Mouse (Mus musculus): Measurements from ENCODE around the gene Zfp971. TPM values are rescaled to one million over a fixed set of nuclear protein-coding genes. Genes with fewer than 3 reads are reported as not detected.
A peak's percentile ranks its signal among the peaks of the same experiment; 100 is the strongest.
"Not testable (repeated sequence)": the region's sequence is repeated elsewhere in the genome, so short reads cannot be mapped to it uniquely, and the experiment has no call there.

Gene Zfp971
- polyA plus RNA-seq (2015; fragmentation: Nextera tagmentation; extraction: Ambion mirVana): 11.4 and 12.2 TPM in 2 replicates

DNA sequence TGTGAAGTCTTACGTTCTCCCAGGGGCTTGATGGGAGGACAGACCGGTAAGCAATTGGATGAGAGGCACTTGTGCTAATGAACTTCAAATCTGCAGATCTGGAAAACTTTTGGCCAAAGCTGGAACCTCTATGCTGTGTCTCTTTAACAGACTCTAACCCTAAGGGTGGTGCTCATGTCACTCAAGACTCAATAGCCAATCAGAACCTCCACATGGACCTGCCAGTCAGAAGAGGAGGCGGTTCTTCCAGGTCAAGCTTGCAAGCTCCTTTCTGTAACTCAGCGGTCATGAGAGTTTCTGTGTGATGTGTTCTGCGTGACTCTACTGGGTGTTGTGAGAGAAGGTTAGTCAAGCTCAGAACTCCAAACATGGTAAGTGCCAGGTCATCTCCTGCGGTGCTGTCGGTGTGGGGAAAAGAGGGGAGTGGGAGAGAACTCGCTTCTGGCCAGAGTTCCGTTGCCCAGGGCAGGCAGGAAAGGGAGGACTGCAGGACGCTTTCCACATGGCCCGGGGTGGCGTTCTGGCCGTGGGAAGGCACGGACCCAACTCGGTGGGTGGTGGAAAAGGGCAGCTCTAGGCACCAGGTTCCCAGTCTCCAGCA is at the start of gene Zfp971:
TSS of gene Zfp971 (plus strand) at position 274 of the 601 bp plus-strand sequence.
- Histone ChIP-seq H3K4me2 (replicated peaks; ENCODE audit: low read depth, low read length) (peak within 1 kb of the TSS; percentile 53), H3K4me3 (ENCODE audit: low read length) (peak within 1 kb of the TSS; percentile 65), H3K9ac (replicated peaks; ENCODE audit: low read length) (peak within 1 kb of the TSS; percentile 63), H3K27ac (ENCODE audit: low read length) (peak within 1 kb of the TSS; percentile 29; the same call in 1 of the 2 replicates)
- not testable (repeated sequence) for H3K27me3 ChIP-seq (ENCODE audit: insufficient read depth, low read length); ATAC-seq (ENCODE audit: low FRiP score, low TSS enrichment); H3K9me3 ChIP-seq (ENCODE audit: low read length); H3K4me1 ChIP-seq (ENCODE audit: insufficient read depth, low read length); H3K36me3 ChIP-seq (ENCODE audit: insufficient read depth, low read length)
- 2% methylated on average over 12 of the region's 15 CpGs for WGBS

DNA sequence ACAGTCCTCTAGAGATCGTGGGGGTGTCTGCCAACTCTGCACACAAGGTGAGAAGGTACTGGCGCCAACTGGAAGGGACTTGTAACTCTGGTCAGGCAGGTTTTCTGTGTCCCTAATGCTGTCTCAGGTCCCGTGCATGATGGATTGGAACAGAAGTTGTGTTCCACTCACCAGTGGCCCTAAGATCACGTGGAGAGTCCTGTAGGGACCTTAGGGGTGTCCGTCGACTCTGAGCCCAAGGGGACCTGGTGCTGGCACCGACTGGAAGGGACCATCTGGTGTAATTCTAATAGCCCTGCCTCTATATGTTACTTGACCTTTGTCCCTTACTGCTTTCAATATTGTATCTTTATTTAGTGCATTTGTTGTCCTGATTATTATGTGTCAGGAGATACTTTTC is 48.3 kb upstream of the Zfp971 start:
- H3K27ac ChIP-seq (ENCODE audit: low read length): not testable (repeated sequence)

DNA sequence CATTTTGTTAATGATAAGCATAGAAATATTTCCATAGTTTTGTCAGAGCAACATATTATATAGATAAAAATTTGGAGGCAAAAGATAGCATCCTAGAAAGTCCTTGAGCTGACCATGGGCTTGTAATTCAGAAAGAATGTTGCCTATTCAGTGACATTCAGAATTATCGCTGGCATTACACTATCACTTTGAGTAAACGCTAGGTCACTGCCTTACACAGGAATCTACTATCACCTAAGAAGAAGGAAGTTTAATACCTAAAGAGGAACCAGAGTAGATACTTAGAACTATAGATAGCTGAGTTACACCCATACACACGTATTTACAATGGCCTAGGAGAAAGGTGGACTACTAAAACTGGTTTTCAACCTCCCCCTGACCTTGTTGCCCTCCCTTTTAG is 3.6 kb upstream of the Zfp971 start:
- not testable (repeated sequence) for H3K36me3 ChIP-seq (ENCODE audit: insufficient read depth, low read length); H3K9ac ChIP-seq (replicated peaks; ENCODE audit: low read length); ATAC-seq (ENCODE audit: low FRiP score, low TSS enrichment); H3K27me3 ChIP-seq (ENCODE audit: insufficient read depth, low read length); H3K27ac ChIP-seq (ENCODE audit: low read length); H3K9me3 ChIP-seq (ENCODE audit: low read length); H3K4me3 ChIP-seq (ENCODE audit: low read length); H3K4me1 ChIP-seq (ENCODE audit: insufficient read depth, low read length); H3K4me2 ChIP-seq (replicated peaks; ENCODE audit: low read depth, low read length)
- WGBS: 93% methylated on average over 3 of the region's 3 CpGs

More for the DNA sequence above, 48.3 kb upstream of the Zfp971 start:
- not testable (repeated sequence) for H3K9me3 ChIP-seq (ENCODE audit: low read length); H3K9ac ChIP-seq (replicated peaks; ENCODE audit: low read length); H3K4me3 ChIP-seq (ENCODE audit: low read length); ATAC-seq (ENCODE audit: low FRiP score, low TSS enrichment); H3K4me2 ChIP-seq (replicated peaks; ENCODE audit: low read depth, low read length); H3K27me3 ChIP-seq (ENCODE audit: insufficient read depth, low read length); H3K4me1 ChIP-seq (ENCODE audit: insufficient read depth, low read length); H3K36me3 ChIP-seq (ENCODE audit: insufficient read depth, low read length)
- 71% methylated on average over 7 of the region's 7 CpGs for WGBS

DNA sequence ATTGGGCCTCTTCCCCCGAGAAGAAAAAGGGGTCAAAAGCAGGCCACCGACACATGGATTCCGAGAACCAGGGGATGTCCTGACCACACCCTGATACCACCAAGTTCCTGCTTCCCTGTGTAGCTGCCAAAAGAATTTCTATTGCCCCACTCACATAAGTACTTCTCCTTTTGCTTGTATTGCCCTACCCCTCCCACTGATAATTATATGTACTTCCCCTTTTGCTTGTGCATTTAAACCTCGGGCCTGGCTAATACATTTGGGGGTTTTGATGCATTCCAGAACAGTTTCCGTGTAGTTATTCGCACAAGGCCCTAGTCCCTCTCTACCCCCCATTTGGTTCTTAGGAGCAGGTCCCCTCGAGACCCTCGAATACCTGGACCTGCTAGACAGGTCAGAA is 2.3 kb upstream of the Zfp971 start:
- not testable (repeated sequence) for H3K4me1 ChIP-seq (ENCODE audit: insufficient read depth, low read length); H3K4me2 ChIP-seq (replicated peaks; ENCODE audit: low read depth, low read length); H3K9me3 ChIP-seq (ENCODE audit: low read length); H3K9ac ChIP-seq (replicated peaks; ENCODE audit: low read length); H3K4me3 ChIP-seq (ENCODE audit: low read length); H3K27ac ChIP-seq (ENCODE audit: low read length); H3K36me3 ChIP-seq (ENCODE audit: insufficient read depth, low read length); ATAC-seq (ENCODE audit: low FRiP score, low TSS enrichment); H3K27me3 ChIP-seq (ENCODE audit: insufficient read depth, low read length)
- WGBS: 78% methylated on average over 8 of the region's 8 CpGs

DNA sequence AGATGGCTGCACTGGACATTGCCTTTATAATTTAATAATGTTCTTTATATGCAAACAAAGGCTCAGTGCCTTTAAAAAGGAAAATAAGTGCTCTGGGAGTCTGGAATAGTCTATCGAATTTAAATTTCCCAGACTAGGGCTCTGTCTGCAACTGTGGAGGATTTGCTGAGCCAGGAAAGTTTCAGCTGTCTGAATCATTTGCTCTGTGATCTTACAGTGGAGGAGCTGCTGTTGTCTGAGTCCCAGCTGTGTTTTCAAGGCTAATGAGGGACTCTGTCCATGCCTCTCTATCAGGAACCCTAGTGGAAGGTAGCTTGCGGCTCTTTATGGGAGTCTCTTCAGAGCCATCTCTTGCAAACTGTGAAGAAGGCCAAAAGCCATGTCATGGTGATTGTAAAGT is 777 bp downstream of the Zfp971 start:
- Histone ChIP-seq H3K4me3 (ENCODE audit: low read length) (peak overlapping the region; percentile 65), H3K4me2 (replicated peaks; ENCODE audit: low read depth, low read length) (peak overlapping the region; percentile 53), H3K9ac (replicated peaks; ENCODE audit: low read length) (peak overlapping the region; percentile 63)
- not testable (repeated sequence) for H3K36me3 ChIP-seq (ENCODE audit: insufficient read depth, low read length); ATAC-seq (ENCODE audit: low FRiP score, low TSS enrichment); H3K4me1 ChIP-seq (ENCODE audit: insufficient read depth, low read length); H3K27me3 ChIP-seq (ENCODE audit: insufficient read depth, low read length); H3K9me3 ChIP-seq (ENCODE audit: low read length); H3K27ac ChIP-seq (ENCODE audit: low read length)
- WGBS: 4% methylated on average over 2 of the region's 2 CpGs

DNA sequence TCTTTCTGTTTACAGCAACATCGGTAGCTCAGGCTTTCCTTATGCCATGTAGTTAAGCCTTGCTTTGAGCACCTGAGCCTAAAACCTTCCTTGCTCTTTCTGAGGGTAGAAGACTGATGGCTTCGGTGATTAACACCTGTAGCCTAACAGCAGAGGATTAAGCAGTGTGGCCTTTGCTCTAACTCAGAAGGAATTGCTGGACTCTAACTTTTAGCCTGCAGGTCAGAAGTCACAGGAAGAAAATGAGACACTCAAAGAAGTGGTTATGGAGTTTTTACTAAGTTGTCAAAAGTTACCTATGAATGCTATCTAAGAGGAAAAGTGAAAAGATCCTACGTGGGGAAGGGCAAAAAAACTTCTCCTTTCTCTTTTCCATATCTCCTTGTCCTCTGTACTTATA is 4.5 kb downstream of the Zfp971 start:
- H3K4me2 ChIP-seq (replicated peaks; ENCODE audit: low read depth, low read length); ATAC-seq (ENCODE audit: low FRiP score, low TSS enrichment); H3K27ac ChIP-seq (ENCODE audit: low read length); H3K9ac ChIP-seq (replicated peaks; ENCODE audit: low read length); H3K27me3 ChIP-seq (ENCODE audit: insufficient read depth, low read length); H3K4me1 ChIP-seq (ENCODE audit: insufficient read depth, low read length); H3K4me3 ChIP-seq (ENCODE audit: low read length); H3K9me3 ChIP-seq (ENCODE audit: low read length); H3K36me3 ChIP-seq (ENCODE audit: insufficient read depth, low read length): not testable (repeated sequence)
- 88% methylated on average over 2 of the region's 3 CpGs for WGBS

DNA sequence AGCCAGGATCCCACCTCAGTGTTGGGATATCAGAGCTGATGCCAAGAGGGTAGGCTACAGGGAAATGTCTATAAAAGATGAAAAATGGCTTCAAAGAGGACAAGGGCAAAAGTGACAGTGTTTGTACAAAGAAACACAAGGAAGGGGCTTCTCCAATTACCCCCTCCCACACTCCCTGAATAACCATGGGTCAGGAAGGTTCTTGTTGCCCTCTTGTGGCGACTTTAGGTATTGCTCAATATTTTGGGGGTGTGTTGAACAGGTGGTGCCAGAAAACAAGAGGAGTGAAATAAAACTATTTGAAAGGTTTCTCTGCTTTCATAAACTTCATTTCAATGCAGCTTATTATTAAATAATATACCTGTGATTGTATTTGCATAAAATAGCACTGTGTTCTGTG is 35.1 kb downstream of the Zfp971 start:
- ATAC-seq (ENCODE audit: low FRiP score, low TSS enrichment): no peak
- Histone ChIP-seq H3K4me2 (replicated peaks; ENCODE audit: low read depth, low read length) (no peak overlapping the region), H3K9ac (replicated peaks; ENCODE audit: low read length) (no peak overlapping the region), H3K27me3 (ENCODE audit: insufficient read depth, low read length) (no peaks in the 10 kb centered on the region), H3K36me3 (ENCODE audit: insufficient read depth, low read length) (peaks cover 9% of the 10 kb centered on the region; the same call in 1 of the 2 replicates), H3K9me3 (ENCODE audit: low read length) (peaks cover 4% of the 10 kb centered on the region; the same call in 1 of the 2 replicates), H3K4me3 (ENCODE audit: low read length) (no peak overlapping the region), H3K4me1 (ENCODE audit: insufficient read depth, low read length) (no peaks in the 10 kb centered on the region), H3K27ac (ENCODE audit: low read length) (no peak overlapping the region)
- WGBS: 13% methylated on average over 1 of the region's 1 CpGs

DNA sequence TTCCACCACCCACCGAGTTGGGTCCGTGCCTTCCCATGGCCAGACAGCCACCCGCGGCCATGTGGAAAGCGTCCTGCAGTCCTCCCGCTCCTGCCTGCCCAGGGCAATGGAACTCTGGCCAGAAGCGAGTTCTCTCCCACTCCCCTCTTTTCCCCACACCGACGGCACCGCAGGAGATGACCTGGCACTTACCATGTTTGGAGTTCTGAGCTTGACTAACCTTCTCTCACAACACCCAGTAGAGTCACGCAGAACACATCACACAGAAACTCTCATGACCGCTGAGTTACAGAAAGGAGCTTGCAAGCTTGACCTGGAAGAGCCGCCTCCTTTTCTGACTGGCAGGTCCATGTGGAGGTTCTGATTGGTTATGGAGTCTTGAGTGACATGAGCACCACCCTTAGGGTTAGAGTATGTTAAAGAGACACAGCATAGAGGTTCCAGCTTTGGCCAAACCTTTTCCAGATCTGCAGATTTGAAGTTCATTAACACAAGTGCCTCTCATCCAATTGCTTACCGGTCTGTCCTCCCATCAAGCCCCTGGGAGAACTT is 55.2 kb downstream of the Zfp971 start, which contains the start of gene Zfp931:
TSS of gene Zfp931 (minus strand) at position 311 of the 552 bp plus-strand sequence.
- Histone ChIP-seq H3K4me2 (replicated peaks; ENCODE audit: low read depth, low read length) (peak within 1 kb of the TSS; percentile 47), H3K9ac (replicated peaks; ENCODE audit: low read length) (peak within 1 kb of the TSS; percentile 54), H3K4me3 (ENCODE audit: low read length) (peak within 1 kb of the TSS; percentile 46)
- H3K4me1 ChIP-seq (ENCODE audit: insufficient read depth, low read length); H3K27ac ChIP-seq (ENCODE audit: low read length); ATAC-seq (ENCODE audit: low FRiP score, low TSS enrichment); H3K9me3 ChIP-seq (ENCODE audit: low read length); H3K36me3 ChIP-seq (ENCODE audit: insufficient read depth, low read length); H3K27me3 ChIP-seq (ENCODE audit: insufficient read depth, low read length): not testable (repeated sequence)
- 0% methylated on average over 1 of the region's 14 CpGs for WGBS
